Mouse (Mus musculus) midbrain, embryonic 15.5 days (tissue): ENCODE results near the gene Stip1. TPM values are rescaled to one million over a fixed set of nuclear protein-coding genes. Genes with fewer than 3 reads are reported as not detected.

Experiments used
- ATAC-seq: fragments of 200-750 bp; cut with Nextera tagmentation; replicated peaks from 2 replicates; pipeline ENCODE4 v1.8.0; 2017; ENCODE audit warnings: moderate TSS enrichment
- H3K27ac ChIP-seq: fragments of 300-500 bp; sonication (generic); 2 replicates; pipeline ENCODE4 v1.5.1; 2015; ENCODE audit warnings: mild to moderate bottlenecking, inconsistent platforms
- H3K27me3 ChIP-seq: fragments of 300-500 bp; sonication (generic); replicated peaks from 2 replicates; pipeline ENCODE4 v1.6.1; 2015; ENCODE audit warnings: inconsistent platforms
- H3K36me3 ChIP-seq: fragments of 300-500 bp; sonication (generic); replicated peaks from 2 replicates; pipeline ENCODE4 v1.6.1; 2015; ENCODE audit warnings: inconsistent platforms
- H3K4me1 ChIP-seq: fragments of 300-500 bp; sonication (generic); 2 replicates; pipeline ENCODE4 v1.6.1; 2015; ENCODE audit warnings: inconsistent platforms
- H3K4me2 ChIP-seq: fragments of 300-500 bp; sonication (generic); 2 replicates; pipeline ENCODE4 v1.6.1; 2015; ENCODE audit warnings: inconsistent platforms, mild to moderate bottlenecking, moderate library complexity
- H3K4me3 ChIP-seq: fragments of 300-500 bp; sonication (generic); 2 replicates; pipeline ENCODE4 v1.5.1; 2015; ENCODE audit warnings: mild to moderate bottlenecking, inconsistent platforms
- H3K9ac ChIP-seq: fragments of 300-500 bp; sonication (generic); 2 replicates; pipeline ENCODE4 v1.6.1; 2015; ENCODE audit warnings: mild to moderate bottlenecking, inconsistent platforms
- H3K9me3 ChIP-seq: fragments of 300-500 bp; sonication (generic); 2 replicates; pipeline ENCODE4 v1.6.1; 2016; ENCODE audit warnings: inconsistent platforms
- WGBS: fragments of 180-500 bp; shearing (Covaris S2); methylation state at CpG from one replicate; pipeline ENCODE4 v1.1.7; 2015; ENCODE audit warnings: mixed read lengths; 5-methylcytosine and 5-hydroxymethylcytosine counted together
- polyA plus RNA-seq: library from polyadenylated mRNA; unstranded; fragments of >200 nt; fragmentation: Nextera tagmentation; extraction: Ambion mirVana; gene quantifications from 2 replicates; pipeline ENCODE4 v1.2.1, GENCODE M21; 2015

Gene Stip1
- polyA plus RNA-seq, 1 experiment from 2014 or later: 214 TPM

DNA sequence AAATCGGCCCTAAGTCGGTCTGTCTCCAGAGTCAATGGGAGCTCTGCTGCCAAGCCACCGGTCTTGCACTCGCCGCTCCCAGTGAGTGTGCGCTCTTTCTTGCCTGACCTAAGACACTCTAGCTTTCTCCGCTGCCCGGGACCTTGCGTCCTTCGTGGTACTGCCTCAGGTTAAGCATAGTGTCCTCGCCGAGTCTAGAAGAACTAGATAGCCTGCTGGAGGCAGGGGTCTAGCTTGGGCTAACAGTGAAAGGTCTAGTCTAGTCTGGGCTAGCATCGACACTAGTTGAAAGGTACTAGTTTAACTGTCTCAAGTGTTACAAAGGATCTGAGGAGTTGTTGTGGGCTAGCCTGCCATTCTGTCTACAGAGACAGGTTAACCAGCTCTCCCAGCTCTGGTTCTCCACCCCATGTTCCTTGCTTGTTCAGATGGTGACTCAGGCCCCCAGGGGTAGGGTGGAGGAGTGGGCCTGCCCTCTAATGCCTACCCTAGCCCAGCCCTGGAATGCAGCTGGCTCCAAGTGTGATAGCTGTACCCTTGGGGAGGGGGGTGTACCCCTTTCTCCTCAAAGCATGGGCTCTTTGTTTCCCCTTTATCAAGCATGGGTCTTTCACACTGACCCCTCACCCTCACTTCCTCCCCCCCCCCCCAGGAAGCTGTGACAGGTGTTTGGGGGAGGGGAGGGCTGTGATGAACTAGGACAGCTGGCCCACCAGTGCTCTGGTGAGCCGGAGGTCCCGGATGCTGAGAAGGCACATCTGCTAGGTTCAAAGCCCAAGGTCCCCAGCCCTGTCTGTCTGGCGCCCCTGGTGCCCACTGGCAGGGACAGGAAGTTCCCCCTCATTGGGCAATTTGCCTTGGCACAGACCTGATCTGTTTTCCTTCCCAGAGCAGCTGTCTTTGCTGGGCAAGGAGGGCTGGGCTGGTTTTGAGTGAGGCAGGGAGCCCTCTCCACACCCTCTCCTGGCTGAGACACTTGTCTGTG is 63.9 kb downstream of the Stip1 start, which contains the start of gene Plcb3:
Gene Plcb3 (minus strand): TSS at position 934 of the 985 bp plus-strand sequence.
- H3K4me1 ChIP-seq: peaks cover 43% of the 10 kb centered on the region
- peak within 1 kb of the TSS; percentile 93 for H3K27ac ChIP-seq
- peak within 1 kb of the TSS; percentile 80 for H3K4me2 ChIP-seq
- peak within 1 kb of the TSS; percentile 75 for H3K9ac ChIP-seq
- under 1% methylated on average over 16 of the region's 16 CpGs for WGBS
- no peak for ATAC-seq
- H3K27me3 ChIP-seq: peaks cover under 1% of the 10 kb centered on the region
- peak within 1 kb of the TSS; percentile 76 for H3K4me3 ChIP-seq
- peaks cover 12% of the 10 kb centered on the region for H3K36me3 ChIP-seq
- no peaks in the 10 kb centered on the region for H3K9me3 ChIP-seq

- peaks cover 51% of the 10 kb centered on the region for H3K4me1 ChIP-seq
- under 1% methylated on average over 80 of the region's 84 CpGs for WGBS
- peak within 1 kb of the TSS; percentile 76 for H3K4me3 ChIP-seq
- peak; percentile 66 for ATAC-seq
- H3K36me3 ChIP-seq: peaks cover 12% of the 10 kb centered on the region
- peak within 1 kb of the TSS; percentile 93 for H3K27ac ChIP-seq
- peaks cover 14% of the 10 kb centered on the region for H3K27me3 ChIP-seq
- H3K4me2 ChIP-seq: peak within 1 kb of the TSS; percentile 74
- no peaks in the 10 kb centered on the region for H3K9me3 ChIP-seq
- H3K9ac ChIP-seq: peak within 1 kb of the TSS; percentile 75
These were observed 65.3 kb downstream of the Stip1 start, which contains the start of gene Ppp1r14b for GRCm38 (mm10) chr19:6974211-6975205. TSS of gene Ppp1r14b (plus strand) at chr19:6974968.

DNA sequence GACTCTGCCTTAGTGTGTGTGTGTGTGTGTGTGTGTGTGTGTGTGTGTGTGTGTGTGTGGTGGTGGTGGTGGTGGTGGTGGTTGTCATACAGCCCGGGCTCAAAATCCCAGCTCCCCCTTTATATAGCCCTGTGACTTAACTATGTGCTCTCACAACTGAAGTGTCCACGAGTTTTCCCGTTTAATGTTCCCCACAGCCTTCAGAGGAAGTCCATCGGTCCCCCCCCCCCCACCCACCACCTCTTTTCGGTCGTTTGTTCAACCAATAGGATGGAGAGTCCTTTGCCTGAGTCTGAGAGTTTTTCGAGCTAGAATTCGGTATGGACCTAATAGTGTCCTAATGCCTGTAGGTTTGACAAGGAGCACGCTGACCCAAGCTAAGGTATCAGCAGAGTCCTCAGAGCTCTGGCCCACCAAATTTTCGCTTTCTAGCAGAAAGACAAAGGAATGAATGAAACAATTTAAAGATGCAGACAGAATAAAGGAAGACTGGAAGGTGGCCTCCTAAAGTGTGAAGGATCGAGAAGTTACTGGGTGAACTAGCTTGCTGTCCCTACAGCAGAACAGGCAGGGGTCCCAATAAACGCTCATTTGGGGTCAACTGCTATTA is 66.1 kb downstream of the Stip1 start:
- ATAC-seq: no peak
- Histone ChIP-seq H3K27me3 (peaks cover 19% of the 10 kb centered on the region), H3K4me2 (peak overlapping the region; percentile 74), H3K9me3 (no peaks in the 10 kb centered on the region), H3K27ac (peak overlapping the region; percentile 93), H3K4me1 (peaks cover 44% of the 10 kb centered on the region), H3K9ac (peak overlapping the region; percentile 75), H3K4me3 (peak overlapping the region; percentile 76), H3K36me3 (peaks cover 12% of the 10 kb centered on the region)
- 35% methylated on average over 12 of the region's 12 CpGs for WGBS

DNA sequence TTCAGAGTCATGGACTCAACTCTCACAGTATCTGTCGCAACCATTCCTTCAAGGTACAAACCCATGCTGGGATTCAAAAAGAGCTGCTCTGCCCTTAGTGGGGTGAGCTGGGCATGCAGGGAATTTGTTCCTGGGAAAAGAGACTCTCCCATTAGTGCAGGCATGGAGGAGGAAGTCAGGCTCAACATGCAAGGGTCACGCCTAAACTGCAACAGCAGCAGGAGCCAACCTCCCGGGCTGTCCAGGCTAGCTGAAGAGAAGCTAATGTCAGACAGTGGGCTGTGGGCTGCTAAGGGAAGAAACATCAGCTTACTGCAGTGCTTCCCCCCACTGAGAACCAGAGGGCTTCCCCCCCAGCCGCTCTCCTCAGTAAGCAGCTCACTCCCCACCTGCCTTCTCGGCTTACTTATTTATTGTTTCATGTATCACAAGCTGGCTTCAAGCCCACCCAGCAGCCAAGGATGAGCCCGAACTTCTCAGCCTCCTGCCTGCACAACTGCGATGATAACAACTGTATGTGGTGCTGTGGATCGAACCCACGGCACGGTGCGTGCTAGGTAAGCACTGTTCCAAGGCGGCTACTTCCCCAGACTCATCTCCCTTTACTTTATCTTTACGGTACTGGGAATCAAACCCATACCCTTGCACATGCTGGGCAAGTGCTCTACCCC is 67.4 kb downstream of the Stip1 start:
- ATAC-seq: no peak
- WGBS: 84% methylated on average over 13 of the region's 13 CpGs
- H3K9me3 ChIP-seq: no peaks in the 10 kb centered on the region
- peaks cover 31% of the 10 kb centered on the region for H3K4me1 ChIP-seq
- no peak overlapping the region for H3K27ac ChIP-seq
- H3K27me3 ChIP-seq: peaks cover 22% of the 10 kb centered on the region
- H3K4me3 ChIP-seq: no peak overlapping the region
- H3K36me3 ChIP-seq: peaks cover 2% of the 10 kb centered on the region; the same call in 1 of the 2 replicates
- H3K4me2 ChIP-seq: no peak overlapping the region
- H3K9ac ChIP-seq: no peak overlapping the region

GRCm38 (mm10) chr19:6971644-6972043 is 68.1 kb downstream of the Stip1 start:
- no peak overlapping the region for H3K27ac ChIP-seq
- H3K9me3 ChIP-seq: no peaks in the 10 kb centered on the region
- WGBS: 55% methylated on average over 6 of the region's 6 CpGs
- H3K4me1 ChIP-seq: peaks cover 25% of the 10 kb centered on the region
- H3K4me3 ChIP-seq: no peak overlapping the region
- no peak overlapping the region for H3K4me2 ChIP-seq
- H3K27me3 ChIP-seq: peaks cover 22% of the 10 kb centered on the region
- no peaks in the 10 kb centered on the region for H3K36me3 ChIP-seq
- no peak for ATAC-seq
- H3K9ac ChIP-seq: 0 out of 2 replicates have a peak overlapping the region, but pooled peaks have one; percentile 0

Other genes with a start within 250 kb of the Stip1 start
- 10.5 and 11.9 TPM in 2 replicates for gene Rps6ka4, start 199.3 kb downstream of the Stip1 start, polyA plus RNA-seq
- gene Ccdc88b, start 181.8 kb downstream of the Stip1 start, polyA plus RNA-seq: 0.54 and 0.56 TPM in 2 replicates
- gene Trmt112, start 130.3 kb downstream of the Stip1 start, polyA plus RNA-seq: 101 and 105 TPM in 2 replicates
- 325 and 351 TPM in 2 replicates for gene Prdx5, start 129.9 kb downstream of the Stip1 start, polyA plus RNA-seq
- 16.2 and 18.9 TPM in 2 replicates for gene Esrra, start 118.2 kb downstream of the Stip1 start, polyA plus RNA-seq
- 1.1 and 1.3 TPM in 2 replicates for gene Catsperz, start 114.6 kb downstream of the Stip1 start, polyA plus RNA-seq
- gene Kcnk4, start 105.5 kb downstream of the Stip1 start, polyA plus RNA-seq: 4.7 and 5.0 TPM in 2 replicates
- gene Bad, start 98.1 kb downstream of the Stip1 start, polyA plus RNA-seq: 93.9 and 96.1 TPM in 2 replicates
- gene Gpr137, start 97.5 kb downstream of the Stip1 start, polyA plus RNA-seq: 70.2 and 70.5 TPM in 2 replicates
- gene Ppp1r14b, start 65.0 kb downstream of the Stip1 start, polyA plus RNA-seq: 188 and 196 TPM in 2 replicates
- gene Plcb3, start 63.5 kb downstream of the Stip1 start, polyA plus RNA-seq: 11.3 TPM in 2 replicates
- 120 and 126 TPM in 2 replicates for gene Fkbp2, start 59.5 kb downstream of the Stip1 start, polyA plus RNA-seq
- gene Vegfb, start 52.3 kb downstream of the Stip1 start, polyA plus RNA-seq: 46.7 and 47.9 TPM in 2 replicates
- 24.1 and 25.6 TPM in 2 replicates for gene Dnajc4, start 47.4 kb downstream of the Stip1 start, polyA plus RNA-seq
- 21.0 and 22.5 TPM in 2 replicates for gene Nudt22, start 43.9 kb downstream of the Stip1 start, polyA plus RNA-seq
- gene Trpt1, start 43.8 kb downstream of the Stip1 start, polyA plus RNA-seq: 18.5 and 19.8 TPM in 2 replicates
- 4.8 and 5.2 TPM in 2 replicates for gene Fermt3, start 20.5 kb downstream of the Stip1 start, polyA plus RNA-seq
- 5.6 and 6.0 TPM in 2 replicates for gene Macrod1, start 16.8 kb upstream of the Stip1 start, polyA plus RNA-seq
- gene Flrt1, start 65.8 kb upstream of the Stip1 start, polyA plus RNA-seq: 12.2 and 12.5 TPM in 2 replicates
- 242 and 255 TPM in 2 replicates for gene Otub1, start 166.3 kb upstream of the Stip1 start, polyA plus RNA-seq
- 837 and 848 TPM in 2 replicates for gene Cox8a, start 177.6 kb upstream of the Stip1 start, polyA plus RNA-seq
- 70.1 and 75.1 TPM in 2 replicates for gene Naa40, start 201.2 kb upstream of the Stip1 start, polyA plus RNA-seq
- 25.3 and 30.4 TPM in 2 replicates for gene Rcor2, start 227.4 kb upstream of the Stip1 start, polyA plus RNA-seq